ENCODE assay signal across 35 mouse cellular contexts in genomic region chr1:180756711-180757110, GRCm38 (mm10). TPM values are rescaled to one million over a fixed set of nuclear protein-coding genes. Genes with fewer than 3 reads are reported as not detected.
"Had no signal": no experiment of that assay in that cellular context is flagged by ENCODE, and none has a peak within 500 bp of the region (broad histone marks: within the 10 kb centered on the region; RNA-seq: fewer than 3 reads in every experiment).

No protein-coding gene starts in this region.

- H3K27me3 ChIP-seq: heart, embryonic 13.5 days; heart, embryonic 15.5 days; hindbrain, embryonic 12.5 days; intestine, embryonic 15.5 days; limb, embryonic 13.5 days; limb, embryonic 15.5 days had no signal

- H3K4me2 ChIP-seq: heart, embryonic 11.5 days; heart, embryonic 13.5 days; heart, embryonic 15.5 days; hindbrain, embryonic 12.5 days; hindbrain, embryonic 14.5 days; limb, embryonic 13.5 days; limb, embryonic 15.5 days; liver, embryonic 11.5 days had no signal

- H3K9me3 ChIP-seq: heart, embryonic 13.5 days; heart, embryonic 15.5 days; hindbrain, embryonic 10.5 days; hindbrain, embryonic 12.5 days; intestine, embryonic 15.5 days; limb, embryonic 13.5 days; limb, embryonic 15.5 days had no signal

- ATAC-seq: hindbrain, embryonic 16.5 days; inflammation-experienced regulatory T-cells, adult 6 months had no signal

- H3K4me1 ChIP-seq: heart, embryonic 13.5 days; heart, embryonic 15.5 days; hindbrain, embryonic 10.5 days; hindbrain, embryonic 12.5 days; intestine, embryonic 15.5 days; limb, embryonic 13.5 days; limb, embryonic 15.5 days had no signal

- H3K4me3 ChIP-seq: gastrocnemius, adult 2 months; heart, embryonic 13.5 days; heart, embryonic 15.5 days; hindbrain, embryonic 10.5 days; hindbrain, embryonic 12.5 days; intestine, embryonic 15.5 days; layer of hippocampus, adult 2 months; limb, embryonic 13.5 days; limb, embryonic 15.5 days had no signal

- H3K9ac ChIP-seq: heart, embryonic 13.5 days; heart, embryonic 15.5 days; hindbrain, embryonic 12.5 days; hindbrain, embryonic 14.5 days; intestine, embryonic 15.5 days; limb, embryonic 13.5 days; limb, embryonic 15.5 days; liver, embryonic 14.5 days had no signal

- H3K27ac ChIP-seq: gastrocnemius, adult 2 months; heart, embryonic 13.5 days; heart, embryonic 15.5 days; hindbrain, embryonic 10.5 days; hindbrain, embryonic 12.5 days; hindbrain, embryonic 14.5 days; layer of hippocampus, adult 2 months; limb, embryonic 13.5 days; limb, embryonic 15.5 days; liver, embryonic 14.5 days had no signal

- DNase-seq: gastrocnemius, adult 2 months; gastrocnemius, postnatal 10 days; gastrocnemius, postnatal 25 days; heart, adult 18-20 months; heart, postnatal 14 days; heart, postnatal 36 days; kidney, adult 18-20 months; kidney, adult 8-10 months; kidney, postnatal 10 days; kidney, postnatal 25 days; kidney, postnatal 4 days; left cerebral cortex, postnatal 4 days had no signal

RNA-seq across cellular contexts. Expression of gene Mixl1, which starts 59.9 kb away (rescaled TPM):
- total RNA-seq: gastrocnemius, adult 2 months; gastrocnemius, postnatal 10 days; gastrocnemius, postnatal 25 days; gastrocnemius, postnatal 4 days; heart, adult 18-20 months; heart, postnatal 14 days; heart, postnatal 36 days; layer of hippocampus, adult 2 months; layer of hippocampus, postnatal 10 days; layer of hippocampus, postnatal 25 days; left cerebral cortex, adult 18-20 months; left cerebral cortex, adult 8-10 months; left cerebral cortex, postnatal 10 days; left cerebral cortex, postnatal 25 days; left cerebral cortex, postnatal 4 days had no signal
- polyA plus RNA-seq: frontal cortex, adult 2 months; heart, embryonic 15.5 days; heart, postnatal 0 days; hindbrain, embryonic 10.5 days; hindbrain, embryonic 16.5 days had no signal
